Mouse (Mus musculus): ENCODE results near the gene Faap100.

Faap100 gene

GRCm38 (mm10) chr11:120382509-120382908, 3.9 kb upstream of the Faap100 start:
- TF ChIP-seq GATA4 (IDR thresholded peaks at IDR 0.05; ENCODE audit: insufficient replicate concordance, low read length): no peak

GRCm38 (mm10) chr11:120381157-120381556, 2.6 kb upstream of the Faap100 start:
- TF ChIP-seq GATA4 (IDR thresholded peaks at IDR 0.05; ENCODE audit: insufficient replicate concordance, low read length): no peak

- TF ChIP-seq GATA4 (IDR thresholded peaks at IDR 0.05; ENCODE audit: insufficient replicate concordance, low read length): no peak
These were observed 1.7 kb upstream of the Faap100 start for GRCm38 (mm10) chr11:120380271-120380670.

DNA sequence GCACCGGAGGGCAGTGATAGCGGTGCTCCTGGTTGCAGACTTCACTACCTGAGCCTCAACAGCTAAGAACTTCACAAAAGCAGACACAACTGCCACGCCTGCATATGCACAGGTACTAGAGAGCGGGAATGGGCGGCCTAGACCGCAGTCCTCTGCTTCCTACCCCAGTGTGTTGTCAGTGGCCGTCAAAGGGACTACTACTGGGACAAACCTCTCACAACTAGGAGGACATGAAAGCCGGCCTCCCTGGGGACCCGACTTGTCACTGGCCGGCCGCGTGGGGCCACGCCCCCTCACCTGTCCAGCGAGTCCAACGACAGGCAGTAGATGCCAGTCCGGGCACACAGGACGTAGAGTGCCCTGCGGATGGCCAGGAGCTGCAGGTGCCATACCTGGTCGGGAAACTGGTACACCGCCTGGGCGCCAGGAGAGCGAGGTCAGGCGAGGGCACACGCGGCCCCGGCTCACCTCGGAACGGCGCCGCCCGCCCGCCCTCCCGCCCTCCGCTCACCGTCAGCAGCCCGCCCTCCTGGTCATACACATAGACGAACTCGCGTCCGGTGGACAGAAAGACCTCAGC, 443 bp downstream of the Faap100 start:
- no peak for TF ChIP-seq GATA4 (IDR thresholded peaks at IDR 0.05; ENCODE audit: insufficient replicate concordance, low read length)

GRCm38 (mm10) chr11:120377337-120377736, 1.2 kb downstream of the Faap100 start:
- TF ChIP-seq GATA4 (IDR thresholded peaks at IDR 0.05; ENCODE audit: insufficient replicate concordance, low read length): no peak

- no peak for TF ChIP-seq GATA4 (IDR thresholded peaks at IDR 0.05; ENCODE audit: insufficient replicate concordance, low read length)
These were observed 2.0 kb downstream of the Faap100 start for GRCm38 (mm10) chr11:120376302-120377160.

- no peak for TF ChIP-seq GATA4 (IDR thresholded peaks at IDR 0.05; ENCODE audit: insufficient replicate concordance, low read length)
These were observed 3.2 kb downstream of the Faap100 start for GRCm38 (mm10) chr11:120375324-120375723.

DNA sequence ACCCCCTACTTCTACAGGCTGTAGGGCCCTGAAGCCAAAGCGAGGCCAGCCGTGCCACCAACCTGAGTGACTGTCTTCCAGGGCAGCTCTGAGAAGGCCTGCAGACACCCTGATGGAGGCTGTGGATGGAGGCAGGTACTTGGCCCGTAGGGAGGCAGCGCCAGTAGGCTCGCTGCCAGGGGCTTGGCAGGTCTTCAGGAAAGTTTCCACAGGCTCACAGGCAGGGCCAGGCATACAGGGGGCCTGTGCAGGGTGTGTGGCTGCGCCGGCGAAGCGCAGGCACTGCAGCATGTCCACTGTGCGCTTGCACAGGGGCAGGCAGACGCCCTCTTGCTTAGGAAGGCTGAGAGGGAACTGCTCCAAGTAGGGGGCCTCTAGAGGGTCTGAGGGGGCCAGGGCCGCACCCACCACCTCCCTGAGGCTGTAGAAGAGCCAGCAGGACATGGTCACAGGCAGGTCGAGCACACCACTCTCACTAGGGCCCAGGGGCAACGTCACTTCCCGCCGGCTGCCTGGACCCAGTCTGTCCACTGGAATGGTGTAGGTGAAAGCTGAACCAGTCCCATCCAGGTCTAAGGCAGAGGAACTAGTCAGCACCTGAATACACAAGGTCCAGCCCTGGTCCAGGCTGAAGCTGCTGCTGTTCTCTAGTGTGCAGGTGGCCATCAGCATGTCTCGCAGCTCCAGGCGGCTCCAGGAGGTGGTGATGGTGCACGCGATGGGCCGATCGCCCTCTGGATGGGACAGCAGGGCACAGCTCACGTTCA, 4.6 kb downstream of the Faap100 start:
- no peak for TF ChIP-seq GATA4 (IDR thresholded peaks at IDR 0.05; ENCODE audit: insufficient replicate concordance, low read length)

DNA sequence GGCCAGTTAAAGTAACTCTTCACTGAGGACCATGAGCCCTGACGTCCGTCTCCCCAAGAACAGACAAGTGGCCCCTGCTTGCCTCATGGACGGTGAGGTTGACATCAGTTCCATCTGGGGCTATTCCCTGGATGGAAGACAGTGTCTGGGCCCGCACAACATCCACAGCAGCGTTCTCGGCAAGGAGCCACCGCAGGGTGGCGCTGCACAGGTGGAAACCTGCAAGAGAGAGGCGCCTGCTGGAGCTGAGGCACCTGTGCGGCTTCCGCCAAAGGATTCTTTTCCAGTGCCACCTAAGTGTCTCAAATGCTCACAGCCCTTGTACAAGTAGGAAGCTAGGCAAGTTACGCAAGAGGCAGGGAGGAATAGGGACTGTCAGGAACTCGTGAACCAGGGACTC, 5.5 kb downstream of the Faap100 start:
- no peak for TF ChIP-seq GATA4 (IDR thresholded peaks at IDR 0.05; ENCODE audit: insufficient replicate concordance, low read length)

DNA sequence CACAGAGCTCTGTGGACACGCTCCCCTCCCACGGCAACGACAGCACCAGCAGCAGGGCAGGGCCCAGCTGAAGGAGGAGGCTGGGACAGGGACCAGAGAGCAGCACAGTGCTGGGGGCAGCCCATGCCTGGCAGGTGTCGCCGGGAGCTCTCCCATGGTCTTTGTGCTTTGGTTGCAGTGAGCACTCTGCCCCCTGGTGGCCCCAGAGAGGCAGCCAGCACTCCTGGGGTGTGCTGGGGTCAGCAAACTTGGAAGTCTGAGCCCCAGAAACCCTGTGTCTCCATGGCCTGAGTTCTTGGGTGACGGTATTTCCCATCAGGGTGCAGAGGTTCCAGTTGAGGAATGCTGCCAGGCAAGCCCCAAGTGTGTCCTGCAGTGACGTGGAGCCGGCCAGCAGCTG, 8.9 kb downstream of the Faap100 start:
- no peak for TF ChIP-seq GATA4 (IDR thresholded peaks at IDR 0.05; ENCODE audit: insufficient replicate concordance, low read length)

- no peak for TF ChIP-seq GATA4 (IDR thresholded peaks at IDR 0.05; ENCODE audit: insufficient replicate concordance, low read length)
These were observed 12.0 kb downstream of the Faap100 start for GRCm38 (mm10) chr11:120366443-120367027.

DNA sequence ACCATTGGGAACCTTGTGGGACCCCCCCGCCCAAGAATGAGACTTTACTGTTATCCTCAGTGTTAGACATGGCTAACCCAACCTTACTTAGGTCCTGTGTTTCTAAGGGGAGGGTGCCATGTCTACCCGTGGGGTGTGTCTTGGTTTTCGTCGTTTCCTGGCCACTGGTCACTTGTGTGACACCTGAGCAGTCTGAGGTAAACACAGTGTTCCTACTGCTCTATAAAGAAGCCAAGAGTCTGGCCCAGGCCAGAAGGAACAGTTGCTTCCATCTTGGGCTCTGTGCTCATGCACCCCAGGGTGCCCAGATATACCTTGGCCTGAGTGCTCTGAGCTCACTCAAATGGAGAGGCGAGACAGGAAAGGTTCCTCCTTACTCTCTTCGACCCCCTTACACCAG, 15.7 kb downstream of the Faap100 start:
- TF ChIP-seq GATA4 (IDR thresholded peaks at IDR 0.05; ENCODE audit: insufficient replicate concordance, low read length): no peak

DNA sequence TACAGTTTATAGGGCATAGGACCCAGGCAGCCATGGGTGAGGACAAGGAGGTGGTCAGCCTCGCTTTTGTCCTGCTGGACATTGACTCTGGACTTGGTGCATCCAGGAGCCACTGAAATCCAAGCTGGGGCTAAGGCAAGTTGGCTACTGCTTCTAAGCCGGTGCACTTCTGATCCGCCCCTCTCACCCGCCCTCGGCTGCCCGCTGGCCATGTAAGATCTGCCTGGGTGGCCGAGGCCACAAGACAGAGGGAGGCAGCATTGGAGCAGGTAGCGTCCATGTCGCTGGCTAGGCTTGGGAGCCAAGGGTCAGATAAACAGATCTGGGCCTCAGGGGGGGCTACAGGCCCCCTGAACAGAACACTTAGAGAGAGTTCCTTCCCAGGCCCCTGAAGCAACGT, 17.3 kb downstream of the Faap100 start, which contains the start of gene Fscn2:
Gene Fscn2, plus strand, starts transcription at position 240 of the 400 bp plus-strand sequence.
- no peak for TF ChIP-seq GATA4 (IDR thresholded peaks at IDR 0.05; ENCODE audit: insufficient replicate concordance, low read length)

DNA sequence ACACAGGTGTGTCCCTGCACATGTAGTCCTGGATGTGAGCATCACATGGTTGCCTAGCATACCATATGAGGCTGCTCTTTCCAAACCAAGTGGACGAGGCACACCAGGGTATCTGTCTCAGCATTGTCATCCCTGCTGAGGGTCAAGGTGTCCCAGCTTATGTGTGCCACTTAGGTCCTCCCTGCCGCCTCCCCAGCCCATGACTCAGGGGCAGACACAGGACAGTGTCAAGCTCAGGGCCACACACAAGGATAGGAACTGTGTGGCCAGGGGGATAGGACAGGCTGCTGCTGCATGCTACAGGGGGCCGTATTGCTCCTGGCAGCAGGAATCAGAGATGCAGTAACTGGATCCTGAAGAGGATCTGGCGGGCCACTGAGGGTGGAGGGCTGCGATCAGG, 17.8 kb downstream of the Faap100 start:
- no peak for TF ChIP-seq GATA4 (IDR thresholded peaks at IDR 0.05; ENCODE audit: insufficient replicate concordance, low read length)

DNA sequence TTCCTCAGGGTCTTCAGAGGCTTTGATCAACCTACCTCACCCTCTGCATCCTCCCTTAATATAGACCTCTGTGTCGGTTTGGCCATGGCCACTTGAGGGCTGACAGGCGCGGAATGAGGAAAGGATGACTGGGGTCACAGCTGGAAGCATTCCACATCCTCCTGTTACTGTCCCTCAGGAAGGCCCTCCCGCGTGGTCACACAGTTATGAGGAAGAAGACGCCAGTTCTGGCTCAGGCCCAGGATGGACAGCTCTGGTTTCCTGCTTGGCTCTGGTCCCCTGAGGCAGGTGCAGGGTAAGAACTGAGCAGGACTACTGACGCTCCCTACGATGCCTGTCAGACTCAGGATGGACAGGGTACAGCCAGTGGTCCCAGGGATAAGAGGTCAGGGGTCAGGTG, 18.5 kb downstream of the Faap100 start:
- no peak for TF ChIP-seq GATA4 (IDR thresholded peaks at IDR 0.05; ENCODE audit: insufficient replicate concordance, low read length)

Measured in liver, adult (tissue).